In the genomic region with DNA sequence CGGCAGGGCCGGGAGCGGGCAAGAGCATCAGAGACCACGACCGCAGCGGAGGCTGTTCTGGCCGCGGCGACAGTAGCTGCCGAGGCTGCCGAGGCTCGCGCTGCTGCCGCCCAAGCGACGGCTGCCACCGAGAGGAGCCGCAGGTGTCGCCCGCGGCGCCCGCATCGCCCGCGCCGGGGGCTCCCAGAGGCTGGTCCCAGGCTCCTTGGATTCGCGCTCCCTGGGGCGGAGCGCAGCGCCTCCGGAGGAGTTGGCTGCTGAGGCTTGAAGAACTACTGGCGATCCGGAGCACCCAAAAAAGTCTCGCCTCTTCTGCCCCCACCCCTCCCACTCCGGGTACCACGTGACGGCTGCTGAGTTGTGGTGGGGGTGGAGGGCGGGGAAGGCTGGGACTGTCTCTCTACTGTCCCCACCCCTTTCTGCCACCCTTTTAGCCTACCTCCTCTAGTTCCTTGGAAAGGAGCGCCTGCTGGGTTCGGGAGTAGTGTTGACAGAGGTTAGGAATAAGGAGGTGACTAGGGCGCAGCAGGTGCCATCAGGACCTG, we compare ENCODE assay signal across 8 mouse cellular contexts. TPM values are rescaled to one million over a fixed set of nuclear protein-coding genes. Genes with fewer than 3 reads are reported as not detected.
DNase-seq lines count a peak whose midpoint lies in the region; ATAC-seq and TF ChIP-seq lines count a peak whose summit lies in the region.

No protein-coding gene starts in this region.

- peaks cover 17% of the 10 kb centered on the region for H3K4me1 ChIP-seq in heart, embryonic 10.5 days
- no peaks in the 10 kb centered on the region; the same call in 1 of the 2 replicates for H3K4me1 ChIP-seq in liver, embryonic 16.5 days (ENCODE audit: control insufficient read depth, low read depth, low read length)

- H3K27me3 ChIP-seq in heart, embryonic 10.5 days (ENCODE audit: insufficient read depth, poor library complexity, severe bottlenecking), result peaks cover 53% of the 10 kb centered on the region
- peaks cover 33% of the 10 kb centered on the region for H3K27me3 ChIP-seq in liver, embryonic 16.5 days (ENCODE audit: control insufficient read depth, insufficient read depth, low read depth, low read length)

- no peak for DNase-seq in gastrocnemius, adult 2 months
- DNase-seq in gastrocnemius, adult 18-20 months (ENCODE audit: low spot score), result no peak
- peak; percentile 12 to 32 for DNase-seq in cerebellum, postnatal 14 days
- peak; percentile 75 for DNase-seq in heart, embryonic 10.5 days (ENCODE audit: low spot score)
- peak; percentile 41 to 53 for DNase-seq in kidney, postnatal 4 days
- peak; percentile 53 for DNase-seq in retina, embryonic 14.5 days (ENCODE audit: low spot score)

- no peak overlapping the region for H3K27ac ChIP-seq in gastrocnemius, adult 2 months
- H3K27ac ChIP-seq in heart, embryonic 10.5 days, result no peak overlapping the region; the same call in 1 of the 2 replicates
- no peak overlapping the region for H3K27ac ChIP-seq in liver, embryonic 16.5 days (ENCODE audit: low read length)

- no peak for TF ChIP-seq CTCF in gastrocnemius, adult 2 months (IDR thresholded peaks at IDR 0.05)

- under 1% methylated on average over 38 of the region's 43 CpGs for WGBS in heart, embryonic 10.5 days
- under 1% methylated on average over 40 of the region's 43 CpGs for WGBS in liver, embryonic 16.5 days (ENCODE audit: insufficient replicate concordance)

- H3K4me3 ChIP-seq in gastrocnemius, adult 2 months, result peak overlapping the region; percentile 60
- peak overlapping the region; percentile 66 for H3K4me3 ChIP-seq in heart, embryonic 10.5 days
- peak overlapping the region; percentile 47 for H3K4me3 ChIP-seq in liver, embryonic 16.5 days (ENCODE audit: low read depth, low read length)

- no peak overlapping the region for H3K9ac ChIP-seq in liver, embryonic 16.5 days (ENCODE audit: low read depth, low read length)

- H3K36me3 ChIP-seq in heart, embryonic 10.5 days, result no peaks in the 10 kb centered on the region
- H3K36me3 ChIP-seq in liver, embryonic 16.5 days (ENCODE audit: control insufficient read depth, insufficient read depth), result no peaks in the 10 kb centered on the region

- no peak for ATAC-seq in liver, embryonic 16.5 days (ENCODE audit: low read depth)
- no peak for ATAC-seq in erythroblast, adult 5-6 weeks (replicated peaks; ENCODE audit: low FRiP score, poor library complexity, severe bottlenecking)

- H3K9me3 ChIP-seq in heart, embryonic 10.5 days, result no peaks in the 10 kb centered on the region
- H3K9me3 ChIP-seq in liver, embryonic 16.5 days (replicated peaks; ENCODE audit: control insufficient read depth, low read length), result no peaks in the 10 kb centered on the region

- intact Hi-C loops in gastrocnemius, adult 2 months (cut with DNase I), result no loop called here

- H3K4me2 ChIP-seq in liver, embryonic 16.5 days (ENCODE audit: low read depth, low read length), result peak overlapping the region; percentile 64

RNA-seq across cellular contexts. Expression of a gene that starts 0.9 kb away (rescaled TPM):
- total RNA-seq in gastrocnemius, adult 2 months (2021), result not detected
- not detected for total RNA-seq in gastrocnemius, adult 18-20 months (2021)
- polyA plus RNA-seq in heart, embryonic 10.5 days (2016; fragmentation: Nextera tagmentation; extraction: Ambion mirVana), result 1.5 and 1.6 TPM in 2 replicates
- 0.54 and 0.80 TPM in 2 replicates for polyA plus RNA-seq in liver, embryonic 16.5 days (2015; fragmentation: Nextera tagmentation; extraction: Ambion mirVana)
- total RNA-seq in erythroblast, adult 5-6 weeks (2015; ENCODE audit: low replicate concordance), result not detected in 2 replicates
- not detected in 2 replicates for total RNA-seq in erythroblast, adult 5-6 weeks (2017; ENCODE audit: low replicate concordance)

Comparison
In these comparisons a context has a peak if more than half of its experiments do, and no peak if none do; other contexts are left out.
1. DNase-seq: peak in cerebellum, postnatal 14 days (2 of 2), heart, embryonic 10.5 days (single experiment), kidney, postnatal 4 days (2 of 2) and retina, embryonic 14.5 days (single experiment); none in gastrocnemius, adult 2 months (single experiment) and gastrocnemius, adult 18-20 months (single experiment).
2. Peak in every context shown above with its lines, with median percentiles within 50 percentile points of each other: H3K4me3 ChIP-seq.